Mouse (Mus musculus): ENCODE measurements around the gene Rabep1.
A peak's percentile ranks its signal among the peaks of the same experiment; 100 is the strongest.
"Not testable (repeated sequence)": the region's sequence is repeated elsewhere in the genome, so short reads cannot be mapped to it uniquely, and the experiment has no call there.

Gene Rabep1

GRCm38 (mm10) chr11:70891616-70892015, 47.0 kb downstream of the Rabep1 start:
- DNase-seq (ENCODE audit: low read depth, low spot score) = no peak

- no peak for DNase-seq (ENCODE audit: low read depth, low spot score)
Measured at GRCm38 (mm10) chr11:70897680-70898079, 53.1 kb downstream of the Rabep1 start.

- not testable (repeated sequence) for DNase-seq (ENCODE audit: low read depth, low spot score)
Measured at GRCm38 (mm10) chr11:70898182-70898581, 53.6 kb downstream of the Rabep1 start.

GRCm38 (mm10) chr11:70906681-70907080, 62.1 kb downstream of the Rabep1 start:
- peak; percentile 68 for DNase-seq (ENCODE audit: low read depth, low spot score)

GRCm38 (mm10) chr11:70911323-70911722, 66.7 kb downstream of the Rabep1 start:
- no peak for DNase-seq (ENCODE audit: low read depth, low spot score)

- DNase-seq (ENCODE audit: low read depth, low spot score) = no peak
Measured at GRCm38 (mm10) chr11:70911920-70912319, 67.3 kb downstream of the Rabep1 start.

- peak; percentile 86 for DNase-seq (ENCODE audit: low read depth, low spot score)
Measured at GRCm38 (mm10) chr11:70917896-70918295, 73.3 kb downstream of the Rabep1 start.

GRCm38 (mm10) chr11:70919524-70919923, 74.9 kb downstream of the Rabep1 start:
- DNase-seq (ENCODE audit: low read depth, low spot score) = no peak

- no peak for DNase-seq (ENCODE audit: low read depth, low spot score)
Measured at GRCm38 (mm10) chr11:70931461-70931860, 86.9 kb downstream of the Rabep1 start.

GRCm38 (mm10) chr11:70935316-70935715, 90.7 kb downstream of the Rabep1 start:
- peak; percentile 17 for DNase-seq (ENCODE audit: low read depth, low spot score)

- DNase-seq (ENCODE audit: low read depth, low spot score) = peak; percentile 30
Measured at GRCm38 (mm10) chr11:70942596-70942995, 98.0 kb downstream of the Rabep1 start.

GRCm38 (mm10) chr11:70943651-70944050, 99.1 kb downstream of the Rabep1 start:
- no peak for DNase-seq (ENCODE audit: low read depth, low spot score)

- peak; percentile 55 for DNase-seq (ENCODE audit: low read depth, low spot score)
Measured at GRCm38 (mm10) chr11:70944935-70945817, 100.6 kb downstream of the Rabep1 start.

- no peak for DNase-seq (ENCODE audit: low read depth, low spot score)
Measured at GRCm38 (mm10) chr11:70954711-70955110, 110.1 kb downstream of the Rabep1 start.

GRCm38 (mm10) chr11:70960786-70961554, 116.4 kb downstream of the Rabep1 start:
- peak; percentile 79 for DNase-seq (ENCODE audit: low read depth, low spot score)

GRCm38 (mm10) chr11:70964222-70964907, 119.8 kb downstream of the Rabep1 start:
- no peak for DNase-seq (ENCODE audit: low read depth, low spot score)

- DNase-seq (ENCODE audit: low read depth, low spot score) = no peak
Measured at GRCm38 (mm10) chr11:70969271-70969794, 124.8 kb downstream of the Rabep1 start.

GRCm38 (mm10) chr11:70969821-70970559, 125.4 kb downstream of the Rabep1 start, which contains the start of the genes Nup88 and Rpain:
Nup88 (minus strand) TSS chr11:70969973.
Rpain (plus strand) TSS chr11:70970213.
- peak; percentile 99 for DNase-seq (ENCODE audit: low read depth, low spot score)

- DNase-seq (ENCODE audit: low read depth, low spot score) = peak; percentile 63
Measured at GRCm38 (mm10) chr11:70970560-70971540, 126.3 kb downstream of the Rabep1 start.

- DNase-seq (ENCODE audit: low read depth, low spot score) = no peak
Measured at GRCm38 (mm10) chr11:70972586-70972985, 128.0 kb downstream of the Rabep1 start.

Measured in brain, adult 2 months (tissue).